Mouse (Mus musculus): ENCODE data around the gene Sec61b. TPM values are rescaled to one million over a fixed set of nuclear protein-coding genes. Genes with fewer than 3 reads are reported as not detected.

Gene Sec61b
- total and polyA plus RNA-seq, 3 experiments = 286 to 583 (median 548) TPM

DNA sequence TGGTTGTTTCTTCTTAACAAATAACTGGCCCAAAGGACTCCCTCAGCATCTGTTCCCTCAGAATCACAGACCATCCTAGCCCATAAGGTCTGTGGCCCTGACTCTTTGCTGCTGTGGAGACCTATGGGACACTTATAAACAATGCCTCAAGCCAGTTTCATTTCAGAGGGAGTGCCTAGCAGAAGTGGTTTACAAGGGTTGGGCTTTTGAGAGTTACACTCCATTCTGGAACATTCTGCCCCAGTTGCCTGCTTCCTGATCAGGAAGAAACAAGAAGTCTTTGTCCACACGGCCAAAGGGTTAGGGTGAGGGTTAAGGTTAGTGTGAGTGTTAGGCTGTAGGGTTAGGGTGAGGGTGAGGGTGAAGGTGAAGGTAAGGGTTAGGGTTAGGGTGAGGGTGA, 19.7 kb downstream of the Sec61b start:
- dilution Hi-C loops (cut with MboI; ENCODE audit: extremely low pct_ligation_motif_present, extremely low pct_unique_long_range_greater_than_20kb, low sequenced_read_pairs) (no loop called here), in situ Hi-C loops (cut with MboI; ENCODE audit: low pct_ligation_motif_present, low pct_unique_long_range_greater_than_20kb, low sequenced_read_pairs) (no loop called here)
- Histone ChIP-seq H3K4me1 (ENCODE audit: control insufficient read depth in 1 of 2, insufficient read depth in 2 of 2) (peaks cover 11 to 37% of the 10 kb centered on the region in 2 experiments; a peak in 3 of 4 replicates), H3K9ac (ENCODE audit: insufficient read depth, low read depth) (no peak overlapping the region), H3K4me3 (replicated peaks in 1 of 3; ENCODE audit: low read depth in 2 of 3, low read length in 2 of 3, poor library complexity in 1 of 3) (no peak overlapping the region), H3K27ac (ENCODE audit: insufficient read depth, low read depth) (no peak overlapping the region), H3K27me3 (replicated peaks) (no peaks in the 10 kb centered on the region), H3K4me2 (ENCODE audit: insufficient read depth, low read depth, poor library complexity, severe bottlenecking) (no peak overlapping the region), H3K9me3 (replicated peaks; ENCODE audit: low read length) (no peaks in the 10 kb centered on the region), H3K79me2 (replicated peaks; ENCODE audit: control insufficient read depth, extremely low read depth, insufficient read depth, poor library complexity, severe bottlenecking) (no peaks in the 10 kb centered on the region), H3K36me3 (replicated peaks in 1 of 2; ENCODE audit: control insufficient read depth in 1 of 2, insufficient read depth in 1 of 2, low read length in 1 of 2) (no peaks in the 10 kb centered on the region)
- TF ChIP-seq ZC3H11A (IDR thresholded peaks at IDR 0.05; ENCODE audit: low read depth, low read length) = no peak
- no peak for TF ChIP-seq ZNF384 (IDR thresholded peaks at IDR 0.05; ENCODE audit: low read depth, low read length)
- no peak for TF ChIP-seq USF2 (conservative IDR thresholded peaks at IDR 0.05; ENCODE audit: low read depth, low read length)
- no peak for TF ChIP-seq RCOR1 (conservative IDR thresholded peaks at IDR 0.05; ENCODE audit: low read depth, low read length)
- no peak for TF ChIP-seq ETS1 (conservative IDR thresholded peaks at IDR 0.05; ENCODE audit: low read depth, low read length)
- no peak for TF ChIP-seq JUND (conservative IDR thresholded peaks at IDR 0.05; ENCODE audit: low read depth, low read length)
- no peak for DNase-seq (ENCODE audit: extremely low read depth)

DNA sequence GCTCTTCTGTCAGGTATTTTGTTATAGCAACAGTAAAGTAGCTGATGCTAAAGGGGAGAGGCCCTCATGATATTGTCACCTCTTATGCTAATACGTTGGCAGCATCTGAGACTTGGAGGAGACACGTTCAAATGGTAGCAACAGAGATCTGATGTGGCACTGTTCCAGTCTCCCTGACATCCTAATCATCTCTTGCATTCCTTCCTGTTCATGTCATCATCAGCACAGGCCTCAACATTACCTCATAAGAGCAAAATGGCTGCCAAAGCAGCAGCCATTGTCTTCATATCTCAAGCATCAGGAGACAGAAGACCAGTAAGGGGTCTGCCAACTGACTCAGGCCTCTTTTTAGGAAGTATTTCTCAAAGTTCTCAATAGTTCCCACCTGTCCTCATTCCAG, 20.2 kb downstream of the Sec61b start:
- dilution Hi-C loops (cut with MboI; ENCODE audit: extremely low pct_ligation_motif_present, extremely low pct_unique_long_range_greater_than_20kb, low sequenced_read_pairs) (no loop called here), in situ Hi-C loops (cut with MboI; ENCODE audit: low pct_ligation_motif_present, low pct_unique_long_range_greater_than_20kb, low sequenced_read_pairs) (no loop called here)
- no peak for DNase-seq (ENCODE audit: extremely low read depth)
- Histone ChIP-seq H3K27me3 (replicated peaks) (no peaks in the 10 kb centered on the region), H3K27ac (ENCODE audit: insufficient read depth, low read depth) (no peak overlapping the region), H3K4me1 (ENCODE audit: control insufficient read depth in 1 of 2, insufficient read depth in 2 of 2) (peaks cover 11 to 37% of the 10 kb centered on the region in 2 experiments; a peak in 3 of 4 replicates), H3K4me3 (replicated peaks in 1 of 3; ENCODE audit: low read depth in 2 of 3, low read length in 2 of 3, poor library complexity in 1 of 3) (no peak overlapping the region), H3K4me2 (ENCODE audit: insufficient read depth, low read depth, poor library complexity, severe bottlenecking) (no peak overlapping the region), H3K36me3 (replicated peaks in 1 of 2; ENCODE audit: control insufficient read depth in 1 of 2, insufficient read depth in 1 of 2, low read length in 1 of 2) (no peaks in the 10 kb centered on the region), H3K9me3 (replicated peaks; ENCODE audit: low read length) (no peaks in the 10 kb centered on the region), H3K9ac (ENCODE audit: insufficient read depth, low read depth) (no peak overlapping the region), H3K79me2 (replicated peaks; ENCODE audit: control insufficient read depth, extremely low read depth, insufficient read depth, poor library complexity, severe bottlenecking) (no peaks in the 10 kb centered on the region)
- TF ChIP-seq ZMIZ1 (IDR thresholded peaks at IDR 0.05; ENCODE audit: low read depth, low read length) = no peak
- TF ChIP-seq NELFE (IDR thresholded peaks at IDR 0.05; ENCODE audit: low read depth, low read length) = no peak
- no peak for TF ChIP-seq KAT2A (IDR thresholded peaks at IDR 0.05; ENCODE audit: insufficient replicate concordance, low read length)

DNA sequence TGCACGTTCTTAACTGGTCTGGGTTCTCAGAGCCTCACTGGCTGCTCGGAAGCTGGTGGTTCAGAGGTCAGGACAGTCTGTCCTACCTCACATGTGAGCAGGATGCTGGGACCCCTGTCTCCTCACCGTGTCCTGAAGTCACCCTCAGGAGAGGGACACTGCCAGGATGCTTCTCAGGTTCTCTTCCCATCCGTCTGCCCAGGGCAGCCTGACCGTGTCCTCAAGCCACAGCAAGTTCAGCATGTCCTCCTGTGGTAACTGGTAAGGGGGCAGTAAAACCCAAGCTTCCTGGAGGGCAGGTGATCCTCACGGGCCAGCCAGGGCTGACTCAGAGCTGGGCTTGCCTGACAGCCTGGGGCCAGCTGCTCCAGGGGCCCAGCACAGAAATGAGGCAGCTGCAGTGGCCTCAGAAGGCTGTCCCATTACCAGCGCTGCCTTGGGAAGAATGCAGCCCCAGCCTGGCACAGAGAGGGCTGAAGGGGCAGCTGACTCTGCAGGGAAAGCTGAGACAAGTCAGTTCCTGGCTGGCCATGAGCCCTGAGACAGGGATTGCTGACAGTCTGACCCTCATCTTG, 23.4 kb downstream of the Sec61b start:
- Histone ChIP-seq H3K4me3 (replicated peaks in 1 of 3; ENCODE audit: low read depth in 2 of 3, low read length in 2 of 3, poor library complexity in 1 of 3) (no peak overlapping the region), H3K9me3 (replicated peaks; ENCODE audit: low read length) (no peaks in the 10 kb centered on the region), H3K27ac (ENCODE audit: insufficient read depth, low read depth) (no peak overlapping the region), H3K36me3 (replicated peaks in 1 of 2; ENCODE audit: control insufficient read depth in 1 of 2, insufficient read depth in 1 of 2, low read length in 1 of 2) (no peaks in the 10 kb centered on the region), H3K79me2 (replicated peaks; ENCODE audit: control insufficient read depth, extremely low read depth, insufficient read depth, poor library complexity, severe bottlenecking) (no peaks in the 10 kb centered on the region), H3K4me2 (ENCODE audit: insufficient read depth, low read depth, poor library complexity, severe bottlenecking) (no peak overlapping the region), H3K9ac (ENCODE audit: insufficient read depth, low read depth) (no peak overlapping the region), H3K4me1 (ENCODE audit: control insufficient read depth in 1 of 2, insufficient read depth in 2 of 2) (peaks cover 8 to 21% of the 10 kb centered on the region in 2 experiments; a peak in 3 of 4 replicates), H3K27me3 (replicated peaks) (no peaks in the 10 kb centered on the region)
- dilution Hi-C loops (cut with MboI; ENCODE audit: extremely low pct_ligation_motif_present, extremely low pct_unique_long_range_greater_than_20kb, low sequenced_read_pairs) = no loop called here
- DNase-seq (ENCODE audit: extremely low read depth) = no peak
- in situ Hi-C loops (cut with MboI; ENCODE audit: low pct_ligation_motif_present, low pct_unique_long_range_greater_than_20kb, low sequenced_read_pairs) = no loop called here
- TF ChIP-seq MEF2A (IDR thresholded peaks at IDR 0.05; ENCODE audit: borderline replicate concordance, low read depth, low read length) (no peak), EP300 (IDR thresholded peaks at IDR 0.05; ENCODE audit: low read length) (no peak), USF2 (conservative IDR thresholded peaks at IDR 0.05; ENCODE audit: low read depth, low read length) (no peak), RCOR1 (conservative IDR thresholded peaks at IDR 0.05; ENCODE audit: low read depth, low read length) (no peak), KAT2A (IDR thresholded peaks at IDR 0.05; ENCODE audit: insufficient replicate concordance, low read length) (no peak), UBTF (IDR thresholded peaks at IDR 0.05; ENCODE audit: low read depth, low read length) (no peak), CTCF (conservative IDR thresholded peaks at IDR 0.05 in 1 of 2, IDR thresholded peaks at IDR 0.05 in 1 of 2; ENCODE audit: low read depth in 2 of 2, low read length in 2 of 2) (no peak), SIN3A (IDR thresholded peaks at IDR 0.05; ENCODE audit: low read length) (no peak), POLR2A (IDR thresholded peaks at IDR 0.05; ENCODE audit: low read depth, low read length) (no peak), SMC3 (IDR thresholded peaks at IDR 0.05; ENCODE audit: low read depth, low read length) (no peak), MAZ (IDR thresholded peaks at IDR 0.05; ENCODE audit: low read depth, low read length) (no peak), ETS1 (conservative IDR thresholded peaks at IDR 0.05; ENCODE audit: low read depth, low read length) (no peak), JUND (conservative IDR thresholded peaks at IDR 0.05; ENCODE audit: low read depth, low read length) (no peak), CHD2 (IDR thresholded peaks at IDR 0.05; ENCODE audit: low read length) (no peak), ZNF384 (IDR thresholded peaks at IDR 0.05; ENCODE audit: low read depth, low read length) (no peak), TCF12 (IDR thresholded peaks at IDR 0.05; ENCODE audit: low read depth, low read length) (no peak)
